Mouse (Mus musculus): Measurements from ENCODE around the gene Cd84. TPM values are rescaled to one million over a fixed set of nuclear protein-coding genes. Genes with fewer than 3 reads are reported as not detected.
"Not testable (repeated sequence)": the region's sequence is repeated elsewhere in the genome, so short reads cannot be mapped to it uniquely, and the experiment has no call there.

Gene Cd84
- polyA plus RNA-seq, 1 experiment from 2014 or later, result 2.0 TPM

DNA sequence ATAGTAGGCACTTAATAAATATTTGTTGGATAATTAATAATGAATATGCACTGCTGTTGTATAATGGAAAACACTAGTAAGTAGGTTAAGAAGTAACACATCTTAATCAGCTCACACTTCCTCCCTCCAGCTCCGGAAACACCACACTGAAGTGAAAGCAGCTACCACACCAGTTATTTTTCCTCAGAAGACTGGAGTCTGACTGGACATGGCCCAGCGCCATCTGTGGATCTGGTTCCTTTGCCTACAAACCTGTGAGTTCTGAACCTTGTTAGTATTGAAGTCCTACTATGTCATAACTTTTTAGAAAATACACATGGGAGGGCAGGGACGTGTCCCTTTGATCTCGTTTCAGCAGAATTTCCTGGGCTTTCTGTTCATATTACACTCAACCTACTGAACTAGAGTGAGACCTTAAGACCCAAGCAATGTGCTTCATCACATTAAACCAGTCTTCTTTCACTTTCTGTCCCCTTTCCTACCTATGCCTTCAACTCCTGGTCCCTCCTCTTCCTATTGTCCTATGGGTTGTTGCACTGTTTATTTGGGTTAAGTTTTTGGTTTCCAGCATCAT, 1.0 kb downstream of the Cd84 start:
- no peak for ATAC-seq (ENCODE audit: insufficient number of reproducible peaks, low FRiP score, low TSS enrichment, low read depth)
- Histone ChIP-seq H3K36me3 (no peaks in the 10 kb centered on the region), H3K4me1 (no peaks in the 10 kb centered on the region), H3K4me2 (no peak overlapping the region), H3K27ac (no peak overlapping the region), H3K9me3 (no peaks in the 10 kb centered on the region), H3K4me3 (no peak overlapping the region), H3K9ac (no peak overlapping the region), H3K27me3 (no peaks in the 10 kb centered on the region)
- WGBS, result 68% methylated on average over 4 of the region's 4 CpGs

DNA sequence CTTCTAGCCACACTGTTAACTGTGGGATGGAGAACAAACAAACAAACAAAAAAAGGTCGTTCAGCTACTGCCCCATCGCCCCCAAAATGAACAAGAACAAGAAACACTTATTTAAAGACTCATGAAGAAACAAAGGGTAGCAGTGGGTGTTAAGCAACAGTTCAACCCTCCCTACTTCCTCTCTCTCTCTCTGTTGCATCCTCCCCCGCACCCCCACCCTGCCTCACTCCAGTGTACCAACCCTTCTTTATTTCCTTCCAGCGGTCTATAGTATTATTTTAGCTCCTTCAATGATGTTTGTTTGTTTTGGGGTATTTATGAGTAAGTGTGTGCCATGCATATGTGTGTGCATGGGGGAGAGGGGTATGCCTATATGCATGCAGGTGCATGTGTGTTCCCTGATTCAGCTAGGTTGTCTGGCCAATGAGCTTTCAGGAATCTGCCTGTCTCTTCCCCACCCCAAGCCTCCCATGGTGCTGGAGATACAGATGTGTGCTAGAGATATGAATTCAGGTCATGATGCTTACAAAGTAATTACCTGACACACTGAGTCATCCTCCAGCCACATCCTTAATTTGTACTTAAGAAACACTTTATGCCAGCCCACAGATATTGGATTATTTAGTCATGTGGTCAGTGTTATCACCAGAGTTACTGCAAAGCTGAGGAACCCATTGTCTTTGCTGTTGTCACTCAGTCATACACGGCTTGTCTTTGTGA, 5.7 kb downstream of the Cd84 start:
- H3K4me1 ChIP-seq, result no peaks in the 10 kb centered on the region
- H3K9ac ChIP-seq, result no peak overlapping the region
- H3K27ac ChIP-seq, result no peak overlapping the region
- H3K36me3 ChIP-seq, result no peaks in the 10 kb centered on the region
- no peak overlapping the region for H3K4me2 ChIP-seq
- H3K9me3 ChIP-seq, result no peaks in the 10 kb centered on the region
- no peak overlapping the region for H3K4me3 ChIP-seq
- no peak for ATAC-seq (ENCODE audit: insufficient number of reproducible peaks, low FRiP score, low TSS enrichment, low read depth)
- 79% methylated on average over 5 of the region's 5 CpGs for WGBS
- no peaks in the 10 kb centered on the region for H3K27me3 ChIP-seq

DNA sequence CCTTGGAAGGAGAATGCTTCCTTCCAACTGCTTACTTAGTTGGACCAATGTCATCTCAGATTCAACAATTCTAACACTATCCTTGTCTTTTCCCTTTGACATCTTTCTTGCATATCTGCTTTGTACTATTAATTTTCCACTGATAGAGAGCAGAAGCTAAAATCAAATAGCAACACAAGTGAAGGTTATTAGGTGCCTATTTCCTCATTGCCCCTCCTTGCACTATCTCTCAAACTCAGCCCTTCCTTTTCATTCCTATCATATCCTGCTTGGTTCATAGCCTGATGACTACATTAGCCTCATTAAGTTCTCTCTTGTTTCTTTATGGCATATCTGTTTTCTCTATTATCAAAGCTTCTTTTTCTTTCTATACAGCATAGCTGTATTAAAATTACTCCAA, 8.7 kb downstream of the Cd84 start:
- no peak overlapping the region for H3K27ac ChIP-seq
- H3K9me3 ChIP-seq, result no peaks in the 10 kb centered on the region
- no peaks in the 10 kb centered on the region for H3K27me3 ChIP-seq
- H3K9ac ChIP-seq, result no peak overlapping the region
- no peak for ATAC-seq (ENCODE audit: insufficient number of reproducible peaks, low FRiP score, low TSS enrichment, low read depth)
- H3K4me3 ChIP-seq, result no peak overlapping the region
- H3K36me3 ChIP-seq, result no peaks in the 10 kb centered on the region
- no peaks in the 10 kb centered on the region for H3K4me1 ChIP-seq
- no peak overlapping the region for H3K4me2 ChIP-seq

DNA sequence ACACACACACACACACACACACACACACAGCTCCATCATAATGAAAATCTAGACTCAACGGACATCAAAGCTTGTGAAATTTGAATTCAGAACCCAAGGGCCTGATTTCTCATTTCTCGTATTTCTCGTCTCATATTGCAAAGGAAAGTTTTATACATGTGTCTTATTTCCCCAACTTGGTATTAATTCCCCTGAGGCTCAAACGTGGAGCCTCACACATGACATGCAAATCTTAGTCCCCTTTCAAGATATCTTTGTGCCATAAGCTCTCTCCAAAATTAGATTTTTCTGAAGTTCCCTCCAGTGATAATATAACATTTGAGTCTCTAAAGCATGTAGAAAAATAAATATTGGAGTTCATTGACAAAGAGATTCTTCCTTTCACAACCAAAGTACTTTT, 9.3 kb downstream of the Cd84 start:
- no peak overlapping the region for H3K9ac ChIP-seq
- H3K4me1 ChIP-seq, result no peaks in the 10 kb centered on the region
- H3K27me3 ChIP-seq, result no peaks in the 10 kb centered on the region
- no peak for ATAC-seq (ENCODE audit: insufficient number of reproducible peaks, low FRiP score, low TSS enrichment, low read depth)
- no peak overlapping the region for H3K4me2 ChIP-seq
- no peak overlapping the region for H3K4me3 ChIP-seq
- no peak overlapping the region for H3K27ac ChIP-seq
- no peaks in the 10 kb centered on the region for H3K36me3 ChIP-seq
- no peaks in the 10 kb centered on the region for H3K9me3 ChIP-seq
- 79% methylated on average over 4 of the region's 4 CpGs for WGBS

DNA sequence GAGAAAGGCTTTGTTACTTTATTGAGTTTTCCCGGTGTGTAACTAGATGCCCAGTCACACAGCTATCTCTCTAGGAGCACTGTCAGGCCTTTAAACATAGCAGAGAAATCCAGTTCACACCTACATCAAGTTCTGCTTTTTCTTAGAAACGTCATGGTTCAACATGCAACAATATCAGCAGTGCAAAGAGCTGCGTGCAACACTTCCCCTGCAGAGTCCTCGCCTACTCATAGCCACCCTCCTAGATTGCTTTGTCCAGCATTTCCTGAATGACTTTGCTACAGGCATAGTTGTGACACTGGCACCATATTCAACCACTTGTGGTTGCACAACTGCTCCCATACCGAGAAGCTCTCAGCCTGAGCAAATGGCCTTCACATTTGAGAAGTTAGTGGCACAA, 10.0 kb downstream of the Cd84 start:
- WGBS, result 86% methylated on average over 5 of the region's 5 CpGs
- Histone ChIP-seq H3K36me3 (no peaks in the 10 kb centered on the region), H3K9ac (no peak overlapping the region), H3K4me3 (no peak overlapping the region), H3K27me3 (no peaks in the 10 kb centered on the region), H3K4me2 (no peak overlapping the region), H3K9me3 (no peaks in the 10 kb centered on the region), H3K4me1 (no peaks in the 10 kb centered on the region), H3K27ac (no peak overlapping the region)
- no peak for ATAC-seq (ENCODE audit: insufficient number of reproducible peaks, low FRiP score, low TSS enrichment, low read depth)

DNA sequence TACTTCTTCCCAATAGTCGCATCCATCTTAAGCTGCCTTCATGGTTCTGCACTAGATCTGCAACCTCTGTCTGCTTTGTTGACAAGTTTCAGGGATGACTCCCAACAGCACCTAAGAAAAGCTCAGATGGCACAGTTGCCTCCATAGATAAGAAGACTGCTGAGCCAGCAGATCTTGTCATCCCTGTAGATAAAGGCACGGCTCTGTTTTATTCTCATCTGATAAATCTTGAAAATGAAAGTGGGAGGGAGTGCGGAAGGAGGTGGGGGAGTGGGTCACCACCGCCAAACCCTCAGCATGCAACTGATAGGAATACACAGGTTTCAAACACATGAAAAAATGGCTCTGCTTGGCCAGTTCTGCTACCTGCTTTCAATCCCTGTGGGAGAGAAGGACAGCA, 26.0 kb downstream of the Cd84 start:
- H3K27me3 ChIP-seq, result no peaks in the 10 kb centered on the region
- H3K4me1 ChIP-seq, result no peaks in the 10 kb centered on the region
- H3K4me3 ChIP-seq, result no peak overlapping the region
- WGBS, result 88% methylated on average over 4 of the region's 4 CpGs
- no peak overlapping the region for H3K27ac ChIP-seq
- no peak for ATAC-seq (ENCODE audit: insufficient number of reproducible peaks, low FRiP score, low TSS enrichment, low read depth)
- H3K4me2 ChIP-seq, result no peak overlapping the region
- H3K36me3 ChIP-seq, result no peaks in the 10 kb centered on the region
- no peaks in the 10 kb centered on the region for H3K9me3 ChIP-seq
- no peak overlapping the region for H3K9ac ChIP-seq

DNA sequence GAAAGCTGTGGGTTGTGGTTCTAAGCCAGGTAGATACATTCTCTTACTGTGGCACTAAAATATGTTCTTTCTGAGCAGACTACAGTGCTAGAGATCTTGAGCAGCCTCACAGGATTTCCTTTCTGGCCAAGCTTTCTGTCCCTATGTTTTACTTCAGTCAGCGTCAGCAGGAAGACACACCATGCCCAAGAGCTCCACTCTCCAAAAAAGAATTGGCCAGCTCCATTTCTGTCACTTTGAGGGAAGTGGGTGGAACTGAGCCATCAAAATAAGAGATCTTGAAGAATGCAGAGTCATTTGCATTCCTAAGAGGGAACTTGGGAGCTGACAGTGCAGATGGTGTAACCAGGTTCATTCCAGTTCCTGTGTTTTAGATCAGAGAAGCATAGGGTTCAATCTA, 47.5 kb downstream of the Cd84 start:
- H3K4me1 ChIP-seq, result no peaks in the 10 kb centered on the region
- ATAC-seq (ENCODE audit: insufficient number of reproducible peaks, low FRiP score, low TSS enrichment, low read depth), result no peak
- H3K27me3 ChIP-seq, result no peaks in the 10 kb centered on the region
- no peak overlapping the region for H3K4me3 ChIP-seq
- no peaks in the 10 kb centered on the region for H3K36me3 ChIP-seq
- no peak overlapping the region for H3K4me2 ChIP-seq
- no peaks in the 10 kb centered on the region for H3K9me3 ChIP-seq
- H3K9ac ChIP-seq, result no peak overlapping the region
- WGBS, result 86% methylated on average over 1 of the region's 1 CpGs
- H3K27ac ChIP-seq, result no peak overlapping the region

DNA sequence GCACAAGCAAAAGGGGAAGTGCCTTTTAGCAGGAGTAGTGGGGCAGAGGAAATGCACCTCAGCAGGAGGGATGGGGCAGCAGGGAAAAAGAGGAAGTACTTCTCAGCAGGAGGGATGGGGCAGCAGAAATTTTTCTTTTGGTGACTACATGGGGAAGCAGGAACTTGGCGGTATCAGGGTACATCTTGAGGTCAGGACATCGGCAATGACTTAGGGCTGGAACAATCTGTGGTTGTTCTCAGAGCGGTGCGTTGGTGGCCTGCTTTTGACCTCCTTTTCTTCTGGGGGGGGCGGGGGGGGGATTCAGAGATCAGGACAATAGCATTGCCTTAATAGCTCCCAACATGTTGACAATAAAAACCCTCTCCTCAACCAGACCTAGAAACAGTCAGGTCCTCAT, 55.9 kb downstream of the Cd84 start, which contains the start of gene Gm10521:
Gene Gm10521 (plus strand): TSS at position 301 of the 400 bp plus-strand sequence.
- not testable (repeated sequence) for H3K4me3 ChIP-seq; H3K4me2 ChIP-seq; H3K27me3 ChIP-seq; H3K9ac ChIP-seq; H3K36me3 ChIP-seq; ATAC-seq (ENCODE audit: insufficient number of reproducible peaks, low FRiP score, low TSS enrichment, low read depth); H3K4me1 ChIP-seq; H3K27ac ChIP-seq; H3K9me3 ChIP-seq
- 79% methylated on average over 5 of the region's 5 CpGs for WGBS

DNA sequence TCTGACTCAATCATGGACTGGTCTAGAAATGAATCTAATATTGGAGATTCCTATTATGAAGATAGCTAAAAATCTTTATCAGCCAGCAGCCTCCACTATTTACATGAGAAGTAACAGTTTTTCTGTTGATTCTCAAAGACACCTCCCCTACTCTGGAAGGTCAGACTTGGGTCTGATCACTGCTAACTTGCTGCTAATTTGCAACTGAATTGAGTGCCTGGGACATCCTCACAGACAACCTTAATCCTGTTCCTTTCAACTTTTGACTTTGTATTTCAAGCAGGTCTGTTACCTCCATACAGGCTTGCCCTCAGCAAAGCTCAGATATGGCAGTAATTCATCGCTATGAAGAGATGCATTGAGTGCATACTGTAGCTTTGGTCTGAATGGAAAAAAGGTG, 64.5 kb downstream of the Cd84 start:
- Histone ChIP-seq H3K27me3 (no peaks in the 10 kb centered on the region), H3K27ac (no peak overlapping the region), H3K9me3 (no peaks in the 10 kb centered on the region), H3K4me1 (no peaks in the 10 kb centered on the region), H3K36me3 (no peaks in the 10 kb centered on the region), H3K9ac (no peak overlapping the region), H3K4me3 (no peak overlapping the region), H3K4me2 (no peak overlapping the region)
- no peak for ATAC-seq (ENCODE audit: insufficient number of reproducible peaks, low FRiP score, low TSS enrichment, low read depth)
- 75% methylated on average over 1 of the region's 1 CpGs for WGBS

DNA sequence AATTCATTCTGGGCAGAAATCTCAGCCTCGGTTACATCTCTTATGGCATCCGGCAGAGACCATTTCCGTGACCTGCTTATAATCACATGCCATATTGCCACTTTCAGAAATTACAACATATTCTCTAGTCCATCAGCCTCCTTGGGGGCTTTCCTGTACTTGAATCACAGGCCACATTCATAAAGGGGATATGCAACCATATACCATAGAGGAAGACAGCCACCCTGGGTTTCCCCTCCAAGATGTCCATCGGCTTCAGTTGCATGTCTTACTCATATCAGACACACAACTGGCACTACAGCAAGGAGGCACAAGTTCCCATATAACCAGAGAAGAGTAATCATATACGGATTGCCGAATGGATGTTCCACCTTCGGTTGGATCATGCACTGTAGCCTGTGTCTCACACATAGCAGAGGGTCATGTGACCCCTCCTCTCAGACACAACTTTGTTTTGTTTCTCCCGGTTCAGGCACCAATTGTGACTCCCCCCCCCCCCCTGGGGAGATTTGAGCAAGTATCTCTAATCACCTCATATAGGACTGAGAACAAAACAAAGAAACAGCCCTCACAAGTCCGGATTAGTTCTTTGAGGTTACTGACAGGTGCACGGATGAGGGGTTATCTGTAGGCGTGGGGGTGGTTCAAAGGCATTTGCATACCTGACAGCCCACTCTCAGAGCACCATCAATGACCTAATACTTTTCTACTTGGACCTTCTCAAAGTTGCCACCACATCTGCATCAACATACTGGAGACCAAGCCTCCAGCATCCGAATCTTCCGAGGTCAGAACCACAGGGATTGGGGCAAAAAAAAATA, 76.4 kb downstream of the Cd84 start:
- no peak for ATAC-seq (ENCODE audit: insufficient number of reproducible peaks, low FRiP score, low TSS enrichment, low read depth)
- H3K4me1 ChIP-seq, result no peaks in the 10 kb centered on the region
- 84% methylated on average over 13 of the region's 13 CpGs for WGBS

DNA sequence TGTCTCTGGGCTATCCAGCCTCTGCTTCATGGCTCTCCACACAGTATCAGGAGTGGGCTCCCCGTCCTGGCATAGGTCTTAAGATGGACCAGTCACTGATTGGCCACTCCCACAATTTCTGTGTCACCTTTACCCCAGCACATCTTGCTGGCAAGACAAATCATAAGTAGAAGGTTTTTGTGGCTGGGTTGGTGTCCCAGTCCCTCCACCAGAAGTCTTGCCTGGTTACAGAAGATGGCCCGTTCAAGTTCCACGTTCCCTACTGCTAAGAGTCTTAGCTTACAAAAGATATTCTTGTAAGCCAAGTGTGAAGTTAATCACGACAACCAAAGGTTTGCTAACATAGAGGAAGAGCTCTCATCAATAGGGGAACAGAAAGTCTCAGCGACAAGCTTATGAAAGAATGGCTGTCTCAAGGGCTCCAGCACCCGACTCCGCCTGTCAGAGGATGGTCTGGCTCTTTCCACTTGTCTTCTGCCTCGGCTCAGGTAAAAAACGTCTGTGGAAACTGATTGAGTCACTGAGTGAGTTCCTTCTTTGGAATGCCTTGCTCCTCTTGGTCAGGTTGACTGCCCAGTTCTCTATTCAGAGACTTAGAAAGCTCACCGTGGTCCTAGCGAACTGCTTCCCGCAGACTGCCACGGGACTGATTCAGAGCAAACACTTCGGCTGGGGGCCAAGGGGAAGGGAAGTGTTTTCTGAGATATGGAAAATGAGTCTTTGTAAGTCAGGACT, 78.0 kb downstream of the Cd84 start, which contains the start of gene Slamf6:
Gene Slamf6 (plus strand): TSS at position 211 of the 735 bp plus-strand sequence.
- H3K36me3 ChIP-seq, result no peaks in the 10 kb centered on the region
- WGBS, result 85% methylated on average over 14 of the region's 14 CpGs
- no peak for ATAC-seq (ENCODE audit: insufficient number of reproducible peaks, low FRiP score, low TSS enrichment, low read depth)
- no peaks in the 10 kb centered on the region for H3K4me1 ChIP-seq
- no peak within 1 kb of the TSS for H3K9ac ChIP-seq
- H3K27me3 ChIP-seq, result no peaks in the 10 kb centered on the region
- H3K27ac ChIP-seq, result no peak within 1 kb of the TSS
- H3K4me3 ChIP-seq, result no peak within 1 kb of the TSS
- no peak within 1 kb of the TSS for H3K4me2 ChIP-seq
- no peaks in the 10 kb centered on the region for H3K9me3 ChIP-seq

More for the DNA sequence above, 76.4 kb downstream of the Cd84 start:
- Histone ChIP-seq H3K4me3 (no peak overlapping the region), H3K9me3 (no peaks in the 10 kb centered on the region), H3K36me3 (no peaks in the 10 kb centered on the region), H3K4me2 (no peak overlapping the region), H3K27me3 (no peaks in the 10 kb centered on the region), H3K9ac (no peak overlapping the region), H3K27ac (no peak overlapping the region)

All from limb, embryonic 15.5 days (tissue).